Mouse (Mus musculus) hematopoietic stem cell, adult 5-6 weeks (primary cell): ENCODE data around the gene Arhgap10. TPM values are rescaled to one million over a fixed set of nuclear protein-coding genes. Genes with fewer than 3 reads are reported as not detected.
"Not testable (repeated sequence)": the region's sequence is repeated elsewhere in the genome, so short reads cannot be mapped to it uniquely, and the experiment has no call there.

Experiments
- ATAC-seq, 2 experiments: fragments of 125-278 bp in 1 of 2; replicated peaks in 1 of 2; 2 replicates each; pipeline ENCODE4 v1.8.0; 2016 to 2017; ENCODE audit warnings: inconsistent platforms in 2 of 2, mild to moderate bottlenecking in 2 of 2, moderate number of reproducible peaks in 2 of 2, low read depth in 1 of 2, moderate TSS enrichment in 1 of 2; ENCODE audit not compliant: low FRiP score in 2 of 2, poor library complexity in 2 of 2, severe bottlenecking in 2 of 2, insufficient read depth in 1 of 2, low TSS enrichment in 1 of 2
- total RNA-seq: library from RNA; stranded (forward); fragments of 172-1452, 232-1000 nt; gene quantifications from 2 replicates; pipeline ENCODE4 v1.2.3, GENCODE M21; 2017

Arhgap10 gene
- total RNA-seq, 1 experiment from 2014 or later: 14.6 TPM

DNA sequence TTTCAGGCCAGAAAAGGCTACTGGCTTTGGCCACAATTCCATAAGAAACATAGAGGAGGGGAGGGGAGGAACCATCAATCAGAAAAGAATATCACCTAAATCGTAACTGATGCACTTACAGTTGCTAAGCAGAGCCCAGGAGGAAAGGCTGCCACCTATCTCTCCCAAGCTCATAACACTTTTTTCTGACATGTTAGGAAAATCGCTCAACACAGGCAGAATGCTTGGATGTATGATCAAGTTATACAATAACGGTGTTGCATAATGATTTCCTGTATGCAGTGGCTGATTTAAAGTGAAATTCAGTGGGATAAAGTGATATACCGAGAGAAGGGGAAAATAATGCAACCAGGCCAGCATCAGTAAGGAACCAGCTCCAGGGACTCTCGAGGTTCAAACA is 162.4 kb downstream of the Arhgap10 start:
- no peak for ATAC-seq

DNA sequence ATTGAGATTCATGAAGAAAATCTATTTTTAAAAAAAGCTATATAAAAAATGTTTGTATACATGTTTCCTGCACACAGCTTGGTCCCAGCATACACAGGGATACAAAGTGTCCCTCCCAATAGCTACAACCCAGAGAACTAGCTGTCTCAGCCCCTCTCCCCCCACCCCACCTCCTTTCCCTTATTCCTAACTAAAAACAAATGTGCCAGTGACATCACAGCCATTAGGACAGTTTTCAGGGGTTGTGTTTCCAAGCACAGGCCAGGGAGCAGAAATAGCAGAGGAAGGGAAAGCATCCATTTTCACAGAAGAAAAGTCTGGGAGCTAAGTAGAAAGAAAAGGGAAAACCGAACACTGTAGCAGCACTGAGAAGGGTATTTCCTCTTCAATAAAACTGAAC is 163.6 kb downstream of the Arhgap10 start:
- no peak for ATAC-seq

DNA sequence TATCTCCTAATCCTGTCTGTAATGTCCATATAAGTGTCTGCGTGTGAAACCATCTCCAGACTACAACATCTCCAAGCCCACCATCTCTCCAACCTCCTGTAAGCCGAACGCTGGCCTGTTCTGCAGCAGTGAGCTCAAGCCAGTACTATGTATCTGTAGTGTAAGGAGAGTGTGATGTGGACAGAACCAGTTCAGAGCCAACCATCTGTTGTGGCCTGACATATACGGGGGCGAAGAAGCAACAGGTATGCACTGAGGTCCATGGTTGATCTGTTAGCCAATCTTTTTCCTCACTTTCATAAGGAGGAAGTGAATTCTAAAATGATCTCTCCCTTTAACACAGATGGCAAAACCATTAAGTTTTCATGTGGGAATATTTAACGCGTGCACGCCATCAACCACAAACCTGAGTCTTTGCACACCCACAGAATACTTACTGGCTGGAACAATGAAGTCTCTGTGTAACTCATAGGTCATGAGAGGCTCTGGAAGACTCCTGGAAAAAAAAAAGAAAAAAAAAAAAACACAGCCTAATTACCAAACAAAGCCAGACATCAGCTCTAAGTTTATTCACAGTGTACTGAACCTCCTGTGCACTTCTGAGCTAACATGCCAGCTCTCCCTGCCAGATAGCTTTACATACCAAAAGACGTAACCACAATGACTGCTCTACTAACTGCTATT is 166.4 kb downstream of the Arhgap10 start:
- ATAC-seq: no peak

DNA sequence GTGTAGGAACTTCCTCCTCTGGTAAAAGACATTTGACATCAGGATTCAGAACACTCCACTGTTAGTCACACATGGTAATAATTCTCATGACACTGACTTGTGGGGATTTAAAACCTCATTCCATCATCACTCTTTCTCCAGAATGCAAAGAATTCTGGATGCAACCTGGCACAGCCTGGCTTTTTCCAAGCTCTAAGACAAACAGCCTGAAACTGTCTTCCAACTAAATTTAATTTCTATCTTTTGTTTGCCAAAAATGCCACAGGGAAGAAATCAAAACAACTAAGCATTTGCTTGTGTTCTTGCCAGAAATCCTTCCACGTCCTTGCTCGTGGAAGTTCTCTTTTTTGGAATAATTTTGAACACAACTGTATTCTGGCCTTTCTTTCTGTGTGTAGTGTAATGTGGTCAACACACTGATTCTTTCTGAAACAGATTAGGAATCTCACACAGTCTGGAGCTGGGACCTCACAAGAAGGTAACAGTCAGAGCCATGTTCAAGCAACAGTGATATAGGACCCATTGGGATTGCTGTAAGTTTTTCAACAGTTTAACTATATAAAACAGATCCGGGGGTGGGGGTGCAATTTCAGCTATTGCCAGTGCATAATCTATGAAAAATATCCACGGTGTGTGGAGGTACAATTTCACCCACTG is 167.5 kb downstream of the Arhgap10 start:
- ATAC-seq: no peak

DNA sequence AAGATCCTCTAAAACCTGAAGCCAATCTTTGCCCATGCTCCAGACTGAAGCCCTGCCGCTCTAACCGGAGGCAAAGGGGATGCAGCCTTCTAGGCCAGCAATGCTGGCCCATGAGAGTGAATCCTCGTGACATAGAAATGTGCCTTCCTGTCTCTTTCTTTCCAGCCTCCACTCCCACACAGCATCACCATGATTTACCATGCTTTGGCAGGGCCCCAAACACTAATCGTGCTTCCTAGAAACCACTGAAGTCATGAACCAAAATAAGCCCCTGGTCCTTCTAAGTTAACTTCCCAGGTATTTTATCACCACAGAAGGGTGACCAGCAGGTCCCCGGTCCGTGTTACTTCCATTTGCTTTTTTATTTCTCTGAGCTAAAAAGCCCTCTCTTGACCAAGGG is 173.8 kb downstream of the Arhgap10 start:
- no peak for ATAC-seq

DNA sequence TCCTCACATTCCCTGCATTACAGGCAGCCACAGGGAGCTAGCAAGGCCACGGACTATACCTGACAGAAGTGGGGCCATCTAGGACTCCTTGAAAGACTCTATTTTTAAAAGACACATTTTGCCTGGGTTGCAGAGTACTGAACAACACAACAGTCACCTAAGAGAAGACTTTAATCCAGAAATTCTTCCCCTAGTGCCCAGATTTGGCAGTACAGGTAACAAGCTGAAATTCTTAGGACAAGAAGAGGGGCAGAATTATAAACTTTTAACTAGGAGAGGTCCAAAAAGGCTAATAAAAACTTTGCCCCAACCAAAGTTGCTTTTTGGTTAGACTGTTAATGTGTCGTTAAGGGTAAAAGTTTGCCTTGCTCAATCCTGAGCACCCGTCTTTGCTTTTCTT is 174.4 kb downstream of the Arhgap10 start:
- ATAC-seq: no peak

DNA sequence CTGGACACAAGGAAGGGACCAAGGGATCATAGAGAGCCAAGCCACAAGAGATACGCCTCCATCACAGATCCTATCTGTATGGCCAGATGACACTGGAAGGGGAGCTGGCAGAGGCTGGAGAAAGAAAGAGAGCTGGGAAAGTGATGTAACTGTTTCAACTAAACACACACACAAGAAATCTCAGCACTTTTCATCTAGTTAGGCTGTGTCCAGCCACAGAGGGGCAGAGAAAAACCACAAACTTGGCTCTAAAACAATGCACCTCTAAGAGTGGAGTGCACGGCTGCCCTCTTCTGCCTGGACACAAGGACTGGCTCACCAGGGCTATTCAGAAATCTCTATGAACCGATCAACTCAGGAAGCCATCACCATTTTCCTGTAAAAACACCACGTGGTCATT is 175.6 kb downstream of the Arhgap10 start:
- no peak for ATAC-seq

DNA sequence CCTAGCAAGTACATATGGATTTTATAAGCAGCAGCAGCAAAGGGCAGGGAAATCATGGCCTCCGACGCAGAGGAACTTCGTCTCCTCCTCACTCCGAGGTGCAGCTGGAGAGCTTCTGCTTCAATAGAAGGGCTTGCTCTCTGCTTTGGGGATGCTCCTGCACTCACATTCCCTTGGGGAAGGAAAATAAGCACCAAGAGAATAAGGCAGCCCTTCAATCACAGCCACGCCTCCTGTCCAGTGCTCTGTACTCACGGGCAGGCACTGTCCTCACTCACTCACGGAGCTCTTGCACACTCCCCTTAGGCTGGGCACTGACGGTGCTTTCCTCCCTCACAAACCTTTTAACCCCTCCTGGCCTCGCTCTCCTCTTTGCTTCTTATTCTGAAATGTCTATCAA is 176.4 kb downstream of the Arhgap10 start:
- ATAC-seq: no peak

DNA sequence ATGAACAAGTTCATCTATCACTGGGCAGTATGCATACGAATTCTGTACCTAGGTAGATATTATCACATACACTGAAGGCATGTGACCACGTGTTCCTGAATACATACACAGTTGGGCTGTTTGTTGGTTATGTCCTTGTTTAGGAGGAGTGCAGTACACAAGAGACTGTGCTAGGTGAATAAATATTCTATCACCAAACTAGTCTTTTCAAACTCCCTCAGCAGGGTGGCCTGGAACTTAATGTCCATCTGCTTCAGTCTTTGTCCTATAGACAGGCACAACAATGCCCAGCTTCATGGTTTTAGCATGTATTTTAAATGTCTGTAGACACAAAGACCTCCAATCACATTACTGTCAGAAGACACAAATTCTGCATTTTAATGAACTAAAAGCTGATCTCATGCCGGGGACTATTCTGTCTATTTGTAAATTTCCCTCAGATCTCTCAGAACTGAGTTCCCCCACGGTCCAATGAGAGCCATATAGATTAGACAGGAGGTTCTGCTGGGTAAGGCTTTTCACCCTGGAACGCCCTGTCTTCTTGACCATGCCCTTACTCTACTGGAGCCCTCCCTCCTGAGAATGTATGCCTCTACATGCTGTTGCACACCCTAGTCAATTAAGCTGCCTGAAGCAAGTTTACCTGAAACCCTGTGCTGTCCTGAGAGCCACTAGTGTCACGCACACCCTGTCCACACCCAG is 177.6 kb downstream of the Arhgap10 start:
- no peak for ATAC-seq

DNA sequence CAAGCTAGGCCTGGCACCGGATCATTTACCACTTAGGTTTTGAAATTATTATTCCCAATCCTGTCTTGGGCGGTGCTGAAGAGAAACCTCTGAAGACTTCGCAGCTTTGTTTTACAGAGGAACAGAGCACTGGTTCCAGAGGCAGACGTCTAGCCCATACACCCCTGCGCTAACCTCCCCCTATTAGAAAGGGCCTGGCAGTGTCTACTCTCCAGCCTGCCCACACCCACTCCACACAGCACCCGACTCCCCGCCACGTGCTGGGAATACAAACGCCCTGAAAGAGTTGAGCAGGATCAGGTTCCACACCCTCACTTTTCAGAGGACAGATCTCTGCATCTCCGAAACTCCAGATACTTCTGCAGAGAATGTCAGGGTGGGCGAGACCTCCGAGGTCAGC is 180.5 kb downstream of the Arhgap10 start:
- no peak for ATAC-seq

DNA sequence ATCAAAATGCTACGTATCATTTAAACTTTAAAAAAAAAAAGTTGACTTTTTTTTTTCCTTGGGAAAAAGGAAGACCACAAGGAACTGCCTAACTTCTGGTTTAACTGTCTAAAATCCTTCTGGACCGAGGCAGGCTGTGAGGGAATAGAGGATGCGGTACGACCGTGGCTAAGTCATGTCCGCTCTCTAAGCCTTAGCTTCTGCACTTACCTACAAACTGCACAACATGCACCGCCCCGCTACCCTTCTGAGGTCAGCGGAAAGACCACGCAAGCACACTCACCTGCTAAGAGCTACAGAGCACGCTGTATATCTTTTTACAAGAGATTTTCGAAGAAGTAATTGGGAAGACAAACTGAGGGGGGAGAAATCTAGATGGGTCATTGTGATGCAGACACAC is 186.6 kb downstream of the Arhgap10 start:
- no peak for ATAC-seq

DNA sequence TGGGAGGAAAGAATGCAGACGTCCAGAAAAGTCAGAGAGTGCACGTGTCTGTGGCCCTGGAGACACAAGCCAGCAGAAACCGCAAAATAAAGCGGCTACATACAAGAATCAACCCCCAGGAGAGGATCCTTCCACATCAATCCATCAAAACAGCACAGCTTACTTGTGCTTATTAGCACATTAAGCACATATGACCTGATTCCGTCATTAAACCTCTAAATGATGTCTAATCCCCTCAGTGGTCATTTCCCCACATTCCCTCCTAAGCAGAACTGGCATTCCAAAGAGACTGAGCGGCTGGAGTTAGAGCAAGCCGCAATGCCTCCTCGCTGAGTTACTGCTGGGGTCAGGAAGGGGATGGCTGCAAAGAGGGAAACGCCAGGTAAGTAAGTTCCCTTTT is 187.4 kb downstream of the Arhgap10 start:
- no peak for ATAC-seq

DNA sequence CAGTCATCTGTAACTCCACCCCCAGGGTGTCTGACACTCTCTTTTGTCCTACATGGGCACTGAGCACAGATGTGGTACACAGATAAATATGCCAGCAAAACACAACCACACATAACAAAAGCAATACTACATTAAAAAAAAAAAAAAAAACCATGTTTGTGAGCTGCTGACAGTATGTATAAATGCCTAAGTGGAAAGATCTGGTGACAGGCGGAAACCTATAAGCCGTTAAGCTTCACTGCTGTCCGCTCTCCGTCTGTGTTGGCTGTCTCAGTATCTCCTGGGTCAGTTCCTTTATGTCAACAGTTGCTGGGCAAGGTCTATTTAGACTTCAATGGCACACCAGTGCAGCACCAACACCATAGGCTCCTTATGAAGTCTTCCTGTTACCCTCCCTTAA is 188.0 kb downstream of the Arhgap10 start:
- ATAC-seq: no peak

DNA sequence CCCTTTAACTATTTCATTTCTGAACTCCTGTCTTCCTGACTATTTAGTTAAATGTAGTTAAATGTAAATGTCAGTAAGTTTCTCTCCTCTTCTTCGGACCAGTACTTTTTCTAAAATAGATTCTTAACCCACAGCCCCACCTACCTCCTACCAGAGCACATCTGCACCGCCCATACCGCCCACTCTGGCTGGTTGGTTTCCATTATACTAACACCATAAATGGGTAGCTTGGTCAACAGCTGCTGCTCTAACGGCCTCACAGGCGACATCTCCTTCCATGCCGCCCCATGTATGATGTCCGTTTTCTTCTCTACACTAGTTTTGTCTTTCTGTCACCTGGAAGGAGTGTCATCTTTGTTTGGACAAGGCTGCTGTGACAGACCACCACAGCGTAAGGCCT is 189.3 kb downstream of the Arhgap10 start:
- no peak for ATAC-seq

DNA sequence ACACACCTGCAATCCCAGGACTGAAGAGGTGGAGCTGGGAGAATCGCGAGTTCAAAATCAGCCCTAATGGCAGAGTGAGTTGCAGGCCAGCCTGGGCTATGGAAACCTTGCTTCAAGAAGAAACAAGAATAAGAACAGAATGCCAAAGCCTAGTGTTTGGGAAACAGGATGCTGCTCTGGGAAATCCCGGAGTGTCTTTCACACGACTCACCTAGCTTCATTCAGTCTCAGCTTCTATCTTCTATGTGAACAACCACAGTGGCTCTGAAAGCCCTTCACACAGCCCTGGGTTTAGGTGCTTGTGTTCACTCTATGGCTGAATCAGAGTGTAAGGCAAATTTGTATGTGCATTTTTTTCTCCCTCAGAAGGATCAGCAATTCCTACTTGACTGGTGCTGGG is 190.4 kb downstream of the Arhgap10 start:
- ATAC-seq: no peak

DNA sequence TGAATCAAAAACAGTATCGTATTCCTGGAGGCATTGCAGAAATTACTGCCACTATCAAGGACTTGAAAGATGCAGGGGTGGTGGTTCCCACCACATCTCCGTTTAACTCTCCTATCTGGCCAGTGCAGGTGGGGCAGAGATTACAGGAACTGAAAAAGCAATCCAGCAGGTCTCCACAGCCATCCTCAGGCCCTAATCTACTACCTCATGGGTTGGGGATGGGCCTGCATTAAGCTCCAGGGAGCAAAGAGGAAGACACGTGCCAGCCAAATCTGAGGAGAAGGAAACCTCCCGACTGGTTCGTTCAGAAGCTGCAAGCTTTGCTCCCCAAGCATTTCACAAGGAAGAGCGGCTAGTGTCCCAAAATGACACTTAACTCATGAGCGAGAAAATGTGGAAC is 195.0 kb downstream of the Arhgap10 start:
- ATAC-seq: not testable (repeated sequence)

DNA sequence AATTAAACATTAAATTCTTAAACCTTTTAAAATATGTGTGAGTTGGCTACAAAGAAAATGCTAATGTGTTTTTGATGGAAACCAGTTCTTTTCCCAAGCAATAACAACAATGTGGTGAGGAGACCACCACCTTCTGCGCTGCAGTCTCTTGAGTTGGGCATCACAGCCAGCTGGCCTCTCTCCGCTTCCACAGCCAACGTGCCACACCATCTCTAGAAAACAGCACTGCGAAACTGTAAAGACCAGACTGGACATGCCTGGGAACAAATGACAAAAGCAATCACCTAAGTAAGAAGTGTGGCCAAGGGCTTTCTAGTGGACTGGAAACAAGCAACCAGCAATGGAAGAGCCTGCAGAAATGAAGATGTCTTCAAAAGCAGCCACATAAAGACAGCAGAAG is 195.9 kb downstream of the Arhgap10 start:
- no peak for ATAC-seq

DNA sequence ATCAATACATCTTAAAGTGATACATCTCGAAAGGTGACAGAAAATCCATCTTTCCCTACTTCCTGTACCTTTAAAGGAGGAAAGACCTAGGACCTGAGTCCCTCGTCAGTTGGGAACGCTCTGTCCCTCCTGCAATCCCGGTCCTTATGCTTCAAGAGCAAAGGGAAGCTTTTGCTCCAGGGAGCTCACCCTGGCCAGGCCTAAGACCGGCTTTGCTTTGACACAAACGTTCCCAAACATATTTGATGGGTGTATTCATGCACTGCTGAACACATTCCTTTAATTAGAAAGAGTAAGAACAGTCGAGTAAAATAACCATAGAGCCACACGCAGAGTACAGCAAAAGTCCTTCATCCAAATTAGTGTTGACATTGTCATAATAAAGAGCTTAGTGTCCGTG is 199.2 kb downstream of the Arhgap10 start:
- no peak for ATAC-seq

DNA sequence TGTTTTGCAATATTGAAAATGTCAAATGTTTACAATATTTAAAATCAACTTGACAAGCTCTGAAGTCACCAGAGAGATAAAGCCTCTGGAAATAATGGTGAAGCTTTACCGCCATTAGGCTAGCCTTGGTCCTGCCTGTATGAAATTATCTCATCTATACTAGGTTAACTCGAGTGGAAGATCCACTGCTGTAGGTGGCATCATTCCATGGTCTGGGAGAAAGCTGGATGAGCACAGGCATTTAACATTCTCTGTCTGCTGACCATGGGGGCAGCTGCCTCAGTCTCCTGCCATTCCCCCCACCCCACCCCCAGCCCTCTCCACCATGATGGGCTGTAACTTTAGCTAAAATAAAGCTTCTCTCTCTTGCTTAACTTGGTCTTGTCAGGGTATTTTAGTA is 200.0 kb downstream of the Arhgap10 start:
- ATAC-seq: no peak
